18 mouse cellular contexts compared by ENCODE assay signal in genomic region chr15:64564703-64565102, GRCm38 (mm10).
"Had no signal": no experiment of that assay in that cellular context is flagged by ENCODE, and none has a peak within 500 bp of the region (broad histone marks: within the 10 kb centered on the region; RNA-seq: fewer than 3 reads in every experiment).

No protein-coding gene starts in this region.

- H3K9me3 ChIP-seq: midbrain, embryonic 10.5 days; midbrain, embryonic 12.5 days; neural tube, embryonic 13.5 days; neural tube, embryonic 15.5 days had no signal

- H3K36me3 ChIP-seq: midbrain, embryonic 10.5 days; midbrain, embryonic 12.5 days; neural tube, embryonic 13.5 days; neural tube, embryonic 15.5 days had no signal

- H3K27ac ChIP-seq: midbrain, embryonic 10.5 days; midbrain, embryonic 12.5 days; neural tube, embryonic 13.5 days; neural tube, embryonic 15.5 days had no signal

- H3K27me3 ChIP-seq: midbrain, embryonic 12.5 days; neural tube, embryonic 13.5 days; neural tube, embryonic 15.5 days had no signal

- H3K4me2 ChIP-seq: lung, embryonic 14.5 days; midbrain, embryonic 12.5 days; neural tube, embryonic 13.5 days; neural tube, embryonic 15.5 days had no signal

- DNase-seq: lung, embryonic 14.5 days; lung, postnatal 10 days; lung, postnatal 4 days; midbrain, embryonic 14.5 days; retina, postnatal 1 day; right cerebral cortex, adult 18-20 months; right cerebral cortex, postnatal 25 days; right cerebral cortex, postnatal 4 days; spleen, adult 18-20 months; thymus, adult 18-20 months; thymus, postnatal 14 days; thymus, postnatal 36 days had no signal

- H3K4me1 ChIP-seq: midbrain, embryonic 10.5 days; midbrain, embryonic 12.5 days; neural tube, embryonic 13.5 days; neural tube, embryonic 15.5 days had no signal

- ATAC-seq: midbrain, embryonic 16.5 days had no signal

- H3K4me3 ChIP-seq: midbrain, embryonic 10.5 days; midbrain, embryonic 12.5 days; myocyte; neural tube, embryonic 13.5 days; neural tube, embryonic 15.5 days had no signal

- H3K9ac ChIP-seq: lung, embryonic 14.5 days; midbrain, embryonic 12.5 days; neural tube, embryonic 13.5 days; neural tube, embryonic 15.5 days had no signal
